Mouse (Mus musculus) liver (tissue): ENCODE measurements around the gene Gp6.
"Not testable (repeated sequence)": the region's sequence is repeated elsewhere in the genome, so short reads cannot be mapped to it uniquely, and the experiment has no call there.

Experiments
- DNase-seq: peaks from one replicate; pipeline ENCODE4 v3.0.0-alpha.2; 2020; ENCODE audit warnings: mixed read lengths

The Gp6 gene

GRCm38 (mm10) chr7:4397730-4398129, at the start of gene Gp6:
Gene Gp6 (minus strand): TSS chr7:4397744.
- no peak for DNase-seq

DNA sequence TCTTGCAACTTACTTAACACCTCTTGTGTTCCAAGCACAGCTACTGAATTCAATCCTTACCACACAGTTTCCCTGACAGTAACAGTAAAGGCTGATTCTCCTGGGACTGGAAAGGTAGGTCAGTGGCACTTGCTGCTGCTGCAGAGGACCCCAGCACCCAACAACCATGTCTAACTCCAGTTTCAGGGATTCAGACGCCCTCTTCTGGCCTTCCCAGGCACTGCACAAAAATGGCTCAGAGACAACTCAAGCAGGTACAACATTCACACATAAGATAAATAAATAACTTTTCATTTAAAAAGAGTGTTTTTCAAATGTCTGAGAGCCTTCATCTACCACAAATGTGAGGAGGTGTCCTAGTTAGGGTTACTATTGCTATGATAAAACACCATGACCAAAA, 49.6 kb upstream of the Gp6 start:
- no peak for DNase-seq

DNA sequence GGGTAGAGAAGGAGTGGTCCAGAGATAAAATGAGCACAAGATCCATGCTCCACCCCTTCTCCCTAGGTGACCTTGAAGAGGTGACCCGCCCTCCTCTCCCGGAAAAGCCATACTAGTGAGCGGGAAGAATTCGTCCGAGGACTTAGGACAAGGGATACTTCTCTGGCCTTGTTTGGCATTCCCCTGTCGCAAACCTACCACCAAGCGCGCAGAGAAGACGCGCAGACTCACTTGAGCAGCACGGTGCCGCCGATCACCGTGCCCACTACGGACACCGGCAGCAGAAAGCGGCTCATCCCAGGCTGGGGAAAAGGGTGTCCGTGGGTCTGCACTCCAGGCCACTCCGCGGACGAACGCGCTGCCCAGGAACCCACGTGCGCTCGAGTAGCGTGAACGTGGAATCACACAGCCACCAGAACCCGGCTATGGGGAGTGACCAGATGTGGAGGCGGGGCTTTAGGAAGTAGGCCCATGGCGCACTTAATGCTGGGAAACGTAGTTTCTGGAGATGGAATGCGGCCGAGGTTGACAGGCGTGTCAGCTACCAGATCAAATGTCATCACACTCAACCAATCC, 47.8 kb upstream of the Gp6 start, which contains the start of gene Rdh13:
TSS of gene Rdh13 (minus strand) at position 434 of the 576 bp plus-strand sequence.
- peak; percentile 84 for DNase-seq

DNA sequence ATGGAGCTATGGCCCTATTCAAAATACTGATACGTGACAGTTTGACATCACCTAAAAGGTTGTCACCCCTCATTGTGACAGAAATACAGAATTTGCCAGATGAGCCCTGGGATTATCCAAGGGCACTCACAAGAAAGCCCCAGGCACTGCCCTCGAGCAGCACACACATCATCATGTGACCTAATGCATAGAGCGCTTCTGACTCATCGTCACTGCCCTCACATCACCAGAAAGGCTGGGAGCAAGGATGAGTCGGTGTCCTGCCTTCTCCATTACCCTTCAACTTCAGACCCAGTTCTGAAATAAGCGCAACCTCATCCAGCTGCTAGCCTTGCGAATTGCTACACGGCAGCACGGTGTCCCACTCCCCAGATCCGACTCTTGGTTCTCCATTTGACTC, 43.0 kb upstream of the Gp6 start:
- no peak for DNase-seq

- no peak for DNase-seq
Observed at GRCm38 (mm10) chr7:4437721-4438120, 40.2 kb upstream of the Gp6 start.

DNA sequence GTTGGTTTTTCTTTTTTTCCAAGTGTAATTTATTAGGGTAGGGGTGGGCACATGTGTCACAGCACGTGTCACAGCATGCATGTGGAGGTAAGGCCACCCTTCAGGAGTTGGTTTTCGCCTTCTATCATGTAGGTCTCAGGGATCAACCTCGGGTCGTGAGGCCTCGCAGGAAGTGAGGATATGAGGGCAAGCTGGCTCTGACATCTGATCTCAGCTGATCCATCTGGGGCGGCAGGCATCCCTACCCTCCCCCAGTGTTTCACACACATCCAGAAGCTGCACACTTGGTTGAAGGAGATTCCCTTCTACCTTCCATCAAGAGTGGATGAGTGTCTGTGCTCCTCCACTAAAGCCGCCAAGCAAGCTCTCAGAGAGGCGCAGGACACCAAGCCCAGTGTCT, 34.5 kb upstream of the Gp6 start:
- DNase-seq: no peak

DNA sequence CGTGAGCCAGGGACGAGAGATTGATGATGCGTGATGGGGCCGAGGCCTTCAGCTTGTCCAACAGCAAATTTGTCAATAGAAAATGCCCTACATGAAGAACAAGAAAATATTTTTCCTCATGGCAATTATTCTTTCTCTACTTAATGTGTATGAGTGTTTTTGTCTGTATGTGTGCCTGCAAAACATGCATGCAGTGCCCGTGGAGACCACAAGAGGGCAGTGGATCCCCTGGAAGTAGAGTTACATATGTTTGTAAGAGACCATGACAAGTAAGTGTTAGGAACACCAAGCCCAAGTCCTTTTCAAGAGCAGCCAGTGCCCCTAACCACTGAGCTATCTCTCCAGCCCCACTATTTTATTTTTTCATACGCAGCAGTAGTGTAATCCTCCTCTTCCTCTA, 34.0 kb upstream of the Gp6 start:
- peak; percentile 80 for DNase-seq

DNA sequence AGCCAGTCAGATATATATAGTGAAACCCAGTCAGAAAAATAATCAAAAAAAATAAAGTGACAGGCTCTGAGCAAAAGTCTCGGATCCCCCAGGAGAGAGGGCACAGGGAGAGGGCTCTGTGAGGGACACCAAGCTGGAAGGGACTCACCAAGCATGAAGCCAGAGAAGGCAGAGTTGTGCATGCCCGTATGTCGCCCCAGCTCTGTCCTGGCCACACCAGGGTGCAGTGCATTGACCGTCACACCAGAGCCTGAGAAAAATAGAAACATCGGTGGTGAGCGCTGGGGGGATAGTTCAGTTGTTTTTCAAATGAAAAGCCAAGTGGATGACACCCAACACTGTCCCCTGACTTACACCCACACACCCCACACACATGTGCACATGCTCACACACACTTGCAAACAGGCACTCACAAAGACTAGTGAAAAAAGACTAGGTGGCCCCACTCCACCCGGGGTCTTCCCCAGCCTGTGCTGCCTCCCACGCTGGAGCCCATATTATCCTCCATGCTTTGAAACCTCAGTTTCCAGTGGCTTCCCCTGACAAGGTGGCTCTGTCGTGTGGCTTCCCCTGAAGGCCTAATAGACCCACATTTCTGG, 32.8 kb upstream of the Gp6 start:
- no peak for DNase-seq

DNA sequence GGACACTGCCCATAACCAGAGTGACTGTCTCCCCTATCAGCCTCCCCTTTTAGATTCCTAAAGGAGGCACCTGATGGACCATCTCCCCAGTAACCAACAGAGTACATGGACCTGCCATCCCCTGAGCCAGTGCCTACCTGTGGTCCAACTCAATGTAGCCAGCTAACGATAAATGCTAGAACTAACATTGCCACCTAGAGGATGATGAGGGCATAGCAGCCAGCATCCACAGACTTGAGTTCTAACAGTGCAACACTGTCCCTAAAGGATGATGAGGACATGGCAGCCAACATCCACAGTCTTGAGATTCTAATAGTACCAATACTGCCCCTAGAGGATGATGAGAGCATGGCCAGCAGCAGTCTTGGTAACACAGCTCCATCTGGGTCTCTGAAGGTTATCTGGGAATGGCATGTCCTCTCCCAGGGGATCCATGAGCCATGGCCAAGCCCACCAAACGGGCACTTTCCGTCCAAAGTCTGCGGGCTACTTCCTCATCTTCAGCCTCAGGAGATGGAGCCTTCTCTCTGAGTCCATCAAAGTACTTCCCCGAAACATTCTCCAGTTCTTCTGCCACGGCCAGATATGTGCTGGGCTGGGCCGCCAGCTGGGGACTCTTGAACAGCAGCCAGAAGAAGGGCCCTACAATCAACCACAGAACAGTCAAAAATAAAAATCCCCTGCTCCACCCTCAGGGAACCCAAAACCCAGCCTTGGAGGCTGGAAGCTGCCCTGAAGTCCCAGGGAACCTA, 29.8 kb upstream of the Gp6 start:
- peak; percentile 82 for DNase-seq

DNA sequence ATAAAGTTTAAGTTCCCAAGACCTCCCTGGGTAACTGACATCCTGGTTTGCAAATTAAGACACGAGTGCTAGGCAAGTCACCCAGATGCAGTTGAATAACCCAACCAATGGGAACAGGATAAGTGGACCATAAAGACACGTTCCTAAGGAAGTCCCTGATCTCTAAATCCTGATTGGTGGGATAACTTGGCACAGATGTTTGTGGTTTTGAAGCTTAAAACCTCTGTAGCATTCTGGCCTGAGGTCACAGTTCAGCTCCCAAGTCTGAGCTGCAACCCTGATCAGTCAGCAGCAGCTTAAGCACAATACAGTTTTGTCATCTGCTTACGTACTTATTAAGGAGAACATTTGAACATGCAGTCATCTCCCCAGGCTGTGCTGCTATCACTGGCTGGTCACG, 22.7 kb upstream of the Gp6 start:
- DNase-seq: no peak

GRCm38 (mm10) chr7:4419681-4420080, 22.1 kb upstream of the Gp6 start:
- no peak for DNase-seq

DNA sequence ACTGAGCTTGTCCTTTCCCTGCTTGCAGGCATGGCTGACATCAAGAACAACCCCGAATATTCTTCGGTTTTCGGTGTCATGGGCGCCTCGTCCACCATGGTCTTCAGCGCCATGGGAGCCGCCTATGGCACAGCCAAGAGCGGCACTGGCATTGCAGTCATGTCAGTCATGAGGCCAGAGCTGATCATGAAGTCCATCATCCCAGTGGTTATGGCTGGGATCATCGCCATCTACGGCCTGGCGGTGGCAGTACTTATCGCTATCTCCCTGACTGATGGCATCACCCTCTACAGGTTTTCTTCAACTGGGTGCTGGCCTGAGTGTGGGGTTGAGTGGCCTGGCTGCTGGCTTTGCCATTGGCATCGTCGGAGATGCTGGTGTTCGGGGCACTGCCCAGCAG, 14.9 kb upstream of the Gp6 start:
- not testable (repeated sequence) for DNase-seq

- DNase-seq: no peak
Observed at GRCm38 (mm10) chr7:4373521-4373920, 24.0 kb downstream of the Gp6 start.

DNA sequence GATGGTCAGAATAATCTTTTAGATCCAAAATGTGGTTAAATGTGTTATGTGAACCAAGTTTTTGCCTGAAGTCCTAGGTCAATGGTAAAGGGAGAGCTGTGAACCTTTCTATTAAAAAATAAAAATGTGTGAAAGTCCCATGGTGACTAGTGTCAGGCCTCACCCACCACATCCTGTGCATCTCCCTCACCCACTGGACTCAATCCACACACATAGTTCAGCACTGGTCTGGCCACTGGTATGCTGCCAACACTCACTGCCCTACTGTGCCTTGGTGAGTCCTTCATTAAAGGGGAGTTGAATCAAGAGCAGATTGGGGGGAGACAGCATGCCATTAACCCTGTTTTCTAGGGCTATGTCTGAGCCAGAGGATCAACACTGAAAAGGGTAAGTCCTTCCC, 60.0 kb downstream of the Gp6 start, which contains the start of gene Ncr1:
TSS of gene Ncr1 (plus strand) at position 216 of the 400 bp plus-strand sequence.
- no peak for DNase-seq

- DNase-seq: no peak
Observed at GRCm38 (mm10) chr7:4323301-4323700, 74.2 kb downstream of the Gp6 start.
